Mouse (Mus musculus): ENCODE results near the gene Sec1.

- TF ChIP-seq CTCF (IDR thresholded peaks at IDR 0.05; ENCODE audit: control insufficient read depth, insufficient read depth, insufficient read length) (no peak), MYOD1 (IDR thresholded peaks at IDR 0.05; ENCODE audit: control insufficient read depth, insufficient read length, low read depth) (no peak), MYOG (IDR thresholded peaks at IDR 0.05; ENCODE audit: control insufficient read depth, extremely low read depth, insufficient read length) (no peak), USF1 (IDR thresholded peaks at IDR 0.05; ENCODE audit: low read depth) (no peak)
Measured at GRCm38 (mm10) chr7:45716952-45717917, 23.0 kb upstream of the Sec1 start.

All from C2C12 (cell line).